Mouse (Mus musculus): ENCODE data around the gene Pwp1.
A peak's percentile ranks its signal among the peaks of the same experiment; 100 is the strongest.
"Not testable (repeated sequence)": the region's sequence is repeated elsewhere in the genome, so short reads cannot be mapped to it uniquely, and the experiment has no call there.

Gene Pwp1

GRCm38 (mm10) chr10:85829085-85829853, at the start of gene Pwp1:
Pwp1 (plus strand) TSS chr10:85829494.
- DNase-seq: peak; percentile 56 to 73

GRCm38 (mm10) chr10:85822143-85822696, 7.1 kb upstream of the Pwp1 start:
- not testable (repeated sequence) for DNase-seq

- DNase-seq: not testable (repeated sequence)
These were observed 5.5 kb upstream of the Pwp1 start for GRCm38 (mm10) chr10:85823752-85824151.

GRCm38 (mm10) chr10:85828722-85829084, 591 bp upstream of the Pwp1 start:
- not testable (repeated sequence) for DNase-seq

GRCm38 (mm10) chr10:85846105-85846862, 17.0 kb downstream of the Pwp1 start:
- DNase-seq: no peak

GRCm38 (mm10) chr10:85871698-85872478, 42.6 kb downstream of the Pwp1 start:
- peak; percentile 95 to 96 for DNase-seq

GRCm38 (mm10) chr10:85872479-85872773, 43.1 kb downstream of the Pwp1 start:
- DNase-seq: no peak

- DNase-seq: no peak
These were observed 44.7 kb downstream of the Pwp1 start for GRCm38 (mm10) chr10:85873861-85874544.

- DNase-seq: no peak
These were observed 46.5 kb downstream of the Pwp1 start for GRCm38 (mm10) chr10:85875812-85876211.

- no peak for DNase-seq
These were observed 50.7 kb downstream of the Pwp1 start for GRCm38 (mm10) chr10:85879886-85880486.

- peak; percentile 97 to 98 for DNase-seq
These were observed 87.4 kb downstream of the Pwp1 start, which contains the start of gene Prdm4 for GRCm38 (mm10) chr10:85916498-85917309. Prdm4 (minus strand) TSS chr10:85917142.

- DNase-seq: peak; percentile 20 to 40
These were observed 98.6 kb downstream of the Pwp1 start, which contains the start of gene Ascl4 for GRCm38 (mm10) chr10:85927676-85928445. Ascl4 (plus strand) TSS chr10:85927681.

GRCm38 (mm10) chr10:85928499-85929207, 99.4 kb downstream of the Pwp1 start:
- DNase-seq: peak; percentile 77 to 87

GRCm38 (mm10) chr10:85929208-85929591, 99.9 kb downstream of the Pwp1 start:
- peak in 1 of 2 experiments; percentile 6 for DNase-seq

GRCm38 (mm10) chr10:85929962-85930361, 100.7 kb downstream of the Pwp1 start:
- no peak for DNase-seq

- DNase-seq: no peak
These were observed 107.1 kb downstream of the Pwp1 start for GRCm38 (mm10) chr10:85936280-85936965.
